Mouse (Mus musculus) T-cell, adult 66 days (primary cell): ENCODE results near the gene Cryzl2. TPM values are rescaled to one million over a fixed set of nuclear protein-coding genes. Genes with fewer than 3 reads are reported as not detected.

Source experiments
- total RNA-seq, 2 experiments: library from RNA; stranded (reverse); gene quantifications; 3 replicates in 1 of 2; 4 replicates in 1 of 2; pipeline ENCODE4 v1.2.4; 2023

Cryzl2 gene
- 1 to 10 TPM in 1 of 2 experiments, not detected in 1; 1.1 TPM for total RNA-seq

DNA sequence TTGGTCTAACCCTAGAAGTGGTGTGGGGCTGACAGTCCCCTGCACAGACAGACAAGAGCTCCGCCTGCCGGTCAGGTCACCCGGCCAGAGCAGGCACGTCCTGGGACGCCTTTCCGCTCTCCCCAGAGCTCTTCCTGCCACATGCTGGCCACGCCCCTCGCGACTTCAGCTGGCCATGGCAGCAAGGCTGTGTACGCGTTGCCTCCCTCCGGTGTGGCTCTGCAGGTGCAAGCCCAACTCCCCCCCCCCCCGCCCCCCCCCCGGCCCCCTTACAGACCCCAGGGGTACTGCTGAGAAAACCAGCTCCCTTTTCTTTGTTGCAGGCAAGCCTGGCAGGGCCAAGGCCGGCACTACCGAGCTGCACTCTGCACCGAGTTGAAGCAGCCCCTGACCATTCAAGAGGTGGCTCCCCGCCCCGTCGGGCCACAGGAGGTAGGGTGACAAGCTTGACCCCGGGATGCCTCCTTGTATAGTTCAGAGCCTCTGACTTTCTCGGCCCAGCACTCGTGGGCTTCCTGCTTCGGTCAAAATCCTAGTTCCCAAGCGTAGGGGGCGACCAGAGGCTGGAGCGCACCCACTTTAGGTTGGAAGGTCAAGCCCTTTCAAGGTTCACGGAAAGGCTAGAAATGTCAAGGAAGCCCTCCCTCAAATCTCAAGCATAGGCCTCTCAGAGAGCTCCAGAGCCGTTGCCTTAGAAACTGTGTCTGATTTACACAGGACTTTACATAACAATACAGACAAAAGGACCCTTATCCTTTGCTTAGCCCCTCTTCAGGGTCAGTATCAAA, at the start of gene Cryzl2:
Gene Cryzl2, plus strand, starts transcription at position 157 of the 788 bp plus-strand sequence.

GRCm38 (mm10) chr1:157412454-157413369, 45.7 kb upstream of the Cryzl2 start, which contains the start of gene Rasal2:
Rasal2 (minus strand) TSS chr1:157412595.

DNA sequence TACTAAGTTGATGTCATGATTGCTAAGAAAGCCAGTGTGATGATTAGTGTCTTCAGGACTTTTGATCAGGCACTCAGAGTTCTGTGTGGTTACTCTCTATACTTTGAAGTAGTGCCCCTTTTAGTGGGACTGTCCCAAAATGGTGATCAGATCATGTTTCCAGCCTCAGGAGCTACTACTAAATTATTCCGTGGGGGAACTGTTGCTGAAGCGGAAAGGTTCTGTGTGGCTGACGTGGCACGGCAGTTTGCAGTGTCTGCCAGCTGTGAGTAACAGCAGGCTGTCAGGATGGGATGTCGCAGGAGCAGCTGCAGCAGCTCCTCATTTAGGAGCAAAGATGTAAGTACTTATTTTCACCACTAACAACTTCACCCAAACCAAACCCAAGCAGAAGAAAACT, 48.1 kb downstream of the Cryzl2 start, which contains the start of gene Sec16b:
Gene Sec16b, plus strand, starts transcription at position 207 of the 400 bp plus-strand sequence.

Other genes with a start within 250 kb of the Cryzl2 start
- gene Rasal2, start 46.0 kb upstream of the Cryzl2 start, total RNA-seq, result 1 to 10 TPM in 1 of 2 experiments, under 1 TPM in 1; 0.12 to 1.0 TPM
- under 1 TPM; 0.55 to 0.71 TPM for gene Sec16b, start 48.2 kb downstream of the Cryzl2 start, total RNA-seq